Mouse (Mus musculus): ENCODE measurements around the gene Pth1r. TPM values are rescaled to one million over a fixed set of nuclear protein-coding genes. Genes with fewer than 3 reads are reported as not detected.
A peak's percentile ranks its signal among the peaks of the same experiment; 100 is the strongest.

The Pth1r gene
- polyA plus RNA-seq, 1 experiment = 4.6 TPM

DNA sequence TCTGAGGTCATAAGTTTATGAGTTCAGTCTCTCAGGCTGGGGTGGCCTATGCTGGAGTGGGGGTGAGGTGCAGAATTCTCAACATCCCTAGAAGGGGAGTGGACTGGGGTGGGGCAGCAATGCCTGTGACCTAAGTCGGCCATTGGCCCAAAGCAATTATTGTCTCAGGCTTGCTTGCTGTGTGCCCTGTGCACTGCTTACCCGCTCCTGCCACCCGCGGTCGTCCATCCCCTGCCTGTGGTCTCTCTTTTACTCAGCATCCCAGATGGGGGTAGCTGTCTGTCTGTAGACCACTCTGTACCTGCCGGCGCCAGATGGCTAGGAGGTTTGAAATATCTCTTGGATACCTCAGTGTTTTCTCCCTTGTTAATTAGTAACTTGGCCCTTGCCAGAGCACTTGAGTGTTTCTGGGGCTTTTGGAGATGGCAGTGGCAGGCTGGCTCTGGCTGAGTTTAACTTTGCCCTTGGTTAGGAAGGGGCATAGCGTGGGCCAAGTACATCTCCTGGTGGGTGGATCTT is 57.6 kb downstream of the Pth1r start:
- Histone ChIP-seq H3K9me3 (replicated peaks; ENCODE audit: control insufficient read depth, insufficient read depth, low read length, poor library complexity, severe bottlenecking) (no peaks in the 10 kb centered on the region), H3K27me3 (ENCODE audit: control insufficient read depth, insufficient read depth, low read length, poor library complexity, severe bottlenecking) (no peaks in the 10 kb centered on the region), H3K9ac (ENCODE audit: low read depth, poor library complexity, severe bottlenecking) (no peak overlapping the region), H3K36me3 (ENCODE audit: control insufficient read depth, insufficient read depth, low read length, poor library complexity, severe bottlenecking) (no peaks in the 10 kb centered on the region), H3K4me3 (ENCODE audit: low read depth, low read length) (no peak overlapping the region), H3K27ac (ENCODE audit: insufficient read depth, low read length) (no peak overlapping the region), H3K4me1 (ENCODE audit: control insufficient read depth, insufficient read depth, low read length) (peaks cover 14% of the 10 kb centered on the region)
- no peak for TF ChIP-seq POLR2A (IDR thresholded peaks at IDR 0.05; ENCODE audit: insufficient read depth, low read length)
- no peak for TF ChIP-seq CTCF (IDR thresholded peaks at IDR 0.05; ENCODE audit: low read depth, low read length)

GRCm38 (mm10) chr9:110687846-110688245 is 59.1 kb downstream of the Pth1r start:
- no peaks in the 10 kb centered on the region for H3K9me3 ChIP-seq (replicated peaks; ENCODE audit: control insufficient read depth, insufficient read depth, low read length, poor library complexity, severe bottlenecking)
- H3K27me3 ChIP-seq (ENCODE audit: control insufficient read depth, insufficient read depth, low read length, poor library complexity, severe bottlenecking) = no peaks in the 10 kb centered on the region
- no peak for TF ChIP-seq POLR2A (IDR thresholded peaks at IDR 0.05; ENCODE audit: insufficient read depth, low read length)
- TF ChIP-seq EP300 (IDR thresholded peaks at IDR 0.05; ENCODE audit: insufficient read depth, low read depth, low read length) = no peak
- no peak for TF ChIP-seq CTCF (IDR thresholded peaks at IDR 0.05; ENCODE audit: low read depth, low read length)
- no peaks in the 10 kb centered on the region for H3K36me3 ChIP-seq (ENCODE audit: control insufficient read depth, insufficient read depth, low read length, poor library complexity, severe bottlenecking)
- H3K4me3 ChIP-seq (ENCODE audit: low read depth, low read length) = no peak overlapping the region
- no peak overlapping the region for H3K27ac ChIP-seq (ENCODE audit: insufficient read depth, low read length)
- no peak overlapping the region for H3K9ac ChIP-seq (ENCODE audit: low read depth, poor library complexity, severe bottlenecking)
- peaks cover 23% of the 10 kb centered on the region for H3K4me1 ChIP-seq (ENCODE audit: control insufficient read depth, insufficient read depth, low read length)

GRCm38 (mm10) chr9:110687061-110687460 is 59.9 kb downstream of the Pth1r start:
- no peak for TF ChIP-seq EP300 (IDR thresholded peaks at IDR 0.05; ENCODE audit: insufficient read depth, low read depth, low read length)
- TF ChIP-seq CTCF (IDR thresholded peaks at IDR 0.05; ENCODE audit: low read depth, low read length) = peak; percentile 49
- TF ChIP-seq POLR2A (IDR thresholded peaks at IDR 0.05; ENCODE audit: insufficient read depth, low read length) = no peak
- Histone ChIP-seq H3K9ac (ENCODE audit: low read depth, poor library complexity, severe bottlenecking) (no peak overlapping the region), H3K27ac (ENCODE audit: insufficient read depth, low read length) (no peak overlapping the region), H3K4me3 (ENCODE audit: low read depth, low read length) (no peak overlapping the region), H3K9me3 (replicated peaks; ENCODE audit: control insufficient read depth, insufficient read depth, low read length, poor library complexity, severe bottlenecking) (no peaks in the 10 kb centered on the region), H3K36me3 (ENCODE audit: control insufficient read depth, insufficient read depth, low read length, poor library complexity, severe bottlenecking) (no peaks in the 10 kb centered on the region), H3K4me1 (ENCODE audit: control insufficient read depth, insufficient read depth, low read length) (peaks cover 26% of the 10 kb centered on the region), H3K27me3 (ENCODE audit: control insufficient read depth, insufficient read depth, low read length, poor library complexity, severe bottlenecking) (no peaks in the 10 kb centered on the region)

DNA sequence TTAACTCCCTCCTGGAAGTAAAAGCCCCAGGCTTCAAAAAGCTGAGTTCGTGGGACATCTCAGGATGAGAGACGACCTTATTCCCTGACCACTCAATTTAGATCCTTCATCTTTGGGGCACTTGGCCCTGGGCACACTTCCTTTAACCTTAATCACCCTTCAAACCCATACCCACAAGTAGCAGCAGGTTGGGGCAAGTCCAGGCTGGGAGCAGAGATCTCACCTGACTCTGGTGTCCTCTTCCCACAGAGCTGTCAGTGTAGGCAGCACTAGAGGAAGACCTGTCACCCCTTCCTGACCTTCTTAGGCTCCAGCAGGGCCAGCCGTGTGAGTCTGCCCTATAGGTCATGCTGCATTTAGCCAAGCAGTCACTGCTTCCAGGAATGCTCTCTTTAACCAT is 60.5 kb downstream of the Pth1r start:
- Histone ChIP-seq H3K27ac (ENCODE audit: insufficient read depth, low read length) (no peak overlapping the region), H3K4me1 (ENCODE audit: control insufficient read depth, insufficient read depth, low read length) (peaks cover 26% of the 10 kb centered on the region), H3K36me3 (ENCODE audit: control insufficient read depth, insufficient read depth, low read length, poor library complexity, severe bottlenecking) (no peaks in the 10 kb centered on the region), H3K27me3 (ENCODE audit: control insufficient read depth, insufficient read depth, low read length, poor library complexity, severe bottlenecking) (no peaks in the 10 kb centered on the region), H3K9ac (ENCODE audit: low read depth, poor library complexity, severe bottlenecking) (no peak overlapping the region), H3K9me3 (replicated peaks; ENCODE audit: control insufficient read depth, insufficient read depth, low read length, poor library complexity, severe bottlenecking) (no peaks in the 10 kb centered on the region), H3K4me3 (ENCODE audit: low read depth, low read length) (no peak overlapping the region)
- no peak for TF ChIP-seq POLR2A (IDR thresholded peaks at IDR 0.05; ENCODE audit: insufficient read depth, low read length)
- no peak for TF ChIP-seq CTCF (IDR thresholded peaks at IDR 0.05; ENCODE audit: low read depth, low read length)
- no peak for TF ChIP-seq EP300 (IDR thresholded peaks at IDR 0.05; ENCODE audit: insufficient read depth, low read depth, low read length)

DNA sequence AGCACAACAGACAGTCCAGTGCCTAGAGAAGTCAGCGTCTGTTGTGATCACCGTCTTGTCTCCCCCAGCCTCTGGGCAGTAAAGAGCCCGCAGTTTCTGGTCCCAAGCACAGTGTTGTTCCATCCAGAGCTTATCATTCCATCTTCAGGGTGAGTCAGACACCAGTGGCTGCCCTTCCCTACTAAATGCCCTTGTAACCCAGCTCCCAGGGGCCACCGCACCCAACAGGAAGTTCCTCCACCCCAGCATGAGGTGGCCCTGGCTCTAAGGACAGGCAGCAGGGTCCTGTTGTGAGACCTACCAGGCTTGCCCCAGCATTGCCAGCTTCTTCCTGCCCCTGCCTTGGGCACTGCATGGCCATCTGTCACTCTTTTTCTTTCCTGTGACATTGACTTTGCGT is 61.4 kb downstream of the Pth1r start:
- TF ChIP-seq EP300 (IDR thresholded peaks at IDR 0.05; ENCODE audit: insufficient read depth, low read depth, low read length) = no peak
- TF ChIP-seq POLR2A (IDR thresholded peaks at IDR 0.05; ENCODE audit: insufficient read depth, low read length) = no peak
- no peak for TF ChIP-seq CTCF (IDR thresholded peaks at IDR 0.05; ENCODE audit: low read depth, low read length)
- no peak overlapping the region for H3K9ac ChIP-seq (ENCODE audit: low read depth, poor library complexity, severe bottlenecking)
- no peaks in the 10 kb centered on the region for H3K9me3 ChIP-seq (replicated peaks; ENCODE audit: control insufficient read depth, insufficient read depth, low read length, poor library complexity, severe bottlenecking)
- peaks cover 26% of the 10 kb centered on the region for H3K4me1 ChIP-seq (ENCODE audit: control insufficient read depth, insufficient read depth, low read length)
- H3K4me3 ChIP-seq (ENCODE audit: low read depth, low read length) = no peak overlapping the region
- no peaks in the 10 kb centered on the region for H3K36me3 ChIP-seq (ENCODE audit: control insufficient read depth, insufficient read depth, low read length, poor library complexity, severe bottlenecking)
- H3K27ac ChIP-seq (ENCODE audit: insufficient read depth, low read length) = no peak overlapping the region
- H3K27me3 ChIP-seq (ENCODE audit: control insufficient read depth, insufficient read depth, low read length, poor library complexity, severe bottlenecking) = no peaks in the 10 kb centered on the region

DNA sequence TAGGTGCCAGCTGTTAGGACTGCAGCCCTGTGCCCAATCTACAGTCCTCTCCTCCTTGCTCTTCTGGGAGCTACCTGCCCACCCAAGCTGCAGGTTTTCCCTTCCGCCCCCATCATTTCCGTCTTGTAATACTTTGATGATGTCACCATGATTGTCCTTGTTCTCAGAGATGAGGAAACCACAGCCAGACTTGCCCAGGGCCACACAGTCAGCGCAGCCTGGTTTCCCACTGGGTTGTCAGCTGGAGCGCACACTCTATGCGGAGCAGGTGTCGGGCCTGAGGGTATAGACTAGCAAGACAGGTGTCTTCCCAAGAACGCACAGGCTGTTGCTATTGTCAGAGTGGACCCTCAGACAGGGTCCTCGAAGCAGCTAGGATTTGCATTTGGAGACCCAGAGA is 61.8 kb downstream of the Pth1r start:
- Histone ChIP-seq H3K27ac (ENCODE audit: insufficient read depth, low read length) (no peak overlapping the region), H3K4me3 (ENCODE audit: low read depth, low read length) (no peak overlapping the region), H3K9me3 (replicated peaks; ENCODE audit: control insufficient read depth, insufficient read depth, low read length, poor library complexity, severe bottlenecking) (no peaks in the 10 kb centered on the region), H3K4me1 (ENCODE audit: control insufficient read depth, insufficient read depth, low read length) (peaks cover 26% of the 10 kb centered on the region), H3K27me3 (ENCODE audit: control insufficient read depth, insufficient read depth, low read length, poor library complexity, severe bottlenecking) (no peaks in the 10 kb centered on the region), H3K9ac (ENCODE audit: low read depth, poor library complexity, severe bottlenecking) (no peak overlapping the region), H3K36me3 (ENCODE audit: control insufficient read depth, insufficient read depth, low read length, poor library complexity, severe bottlenecking) (no peaks in the 10 kb centered on the region)
- TF ChIP-seq CTCF (IDR thresholded peaks at IDR 0.05; ENCODE audit: low read depth, low read length) (no peak), POLR2A (IDR thresholded peaks at IDR 0.05; ENCODE audit: insufficient read depth, low read length) (no peak), EP300 (IDR thresholded peaks at IDR 0.05; ENCODE audit: insufficient read depth, low read depth, low read length) (peak; percentile 85)
